Mouse (Mus musculus): ENCODE data around the gene Blmh. TPM values are rescaled to one million over a fixed set of nuclear protein-coding genes. Genes with fewer than 3 reads are reported as not detected.

Blmh gene
- polyA plus RNA-seq (2017; shearing (Covaris generic)) = 91.7 TPM

GRCm38 (mm10) chr11:76924759-76925236 lies at the start of gene Blmh:
Gene Blmh (plus strand): TSS chr11:76924809.

GRCm38 (mm10) chr11:76901579-76902361 lies 22.8 kb upstream of the Blmh start, which contains the start of gene Tmigd1:
Gene Tmigd1 (plus strand): TSS chr11:76902159.

DNA sequence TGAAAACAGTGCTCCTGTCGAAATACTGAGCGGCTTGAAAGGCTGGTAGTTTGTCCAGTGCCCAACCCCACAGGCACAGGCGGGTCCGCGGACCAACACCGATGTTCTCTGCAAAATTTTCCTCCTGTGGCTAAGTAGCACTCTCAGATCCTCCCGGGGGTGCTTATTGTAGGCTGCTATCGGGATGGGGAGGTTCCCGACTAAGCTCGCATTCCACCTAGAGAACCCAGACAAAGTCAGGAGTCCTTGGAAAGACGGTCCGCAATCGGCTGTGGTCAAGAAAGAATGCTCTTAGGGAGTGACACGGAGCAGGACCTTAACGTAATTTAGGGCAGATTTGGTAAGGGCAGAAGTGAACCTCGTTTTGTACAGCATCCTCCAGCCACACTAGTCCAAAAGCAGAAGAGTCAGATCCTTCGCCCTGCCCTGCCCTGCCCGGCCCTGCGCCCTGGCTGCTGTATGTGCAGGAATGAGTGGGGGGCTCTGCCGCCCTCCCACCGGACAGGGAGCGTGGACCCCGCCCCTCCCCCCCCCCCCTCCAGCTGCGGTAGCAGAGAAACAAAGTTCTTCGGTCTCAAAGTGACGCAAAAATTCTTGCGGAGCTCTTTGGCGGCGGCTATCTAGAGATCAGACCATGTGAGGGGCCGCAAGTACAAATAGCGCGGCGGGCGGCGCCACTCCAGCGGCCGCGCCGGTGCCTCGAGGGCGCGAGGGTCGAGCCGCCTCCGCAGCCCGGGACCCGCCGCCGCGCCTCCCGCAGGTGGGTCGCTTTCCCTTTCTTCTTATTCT lies 73.5 kb downstream of the Blmh start, which contains the start of gene Slc6a4:
TSS of gene Slc6a4 (plus strand) at position 688 of the 789 bp plus-strand sequence.

Other genes with a start within 250 kb of the Blmh start
- not detected for gene Trarg1, start 245.0 kb upstream of the Blmh start, polyA plus RNA-seq (2017; shearing (Covaris generic))
- 82.0 TPM for gene Gosr1, start 161.2 kb upstream of the Blmh start, polyA plus RNA-seq (2017; shearing (Covaris generic))
- gene Cpd, start 77.8 kb upstream of the Blmh start, polyA plus RNA-seq (2017; shearing (Covaris generic)) = 1.7 TPM
- 0.89 TPM for gene Tmigd1, start 22.6 kb upstream of the Blmh start, polyA plus RNA-seq (2017; shearing (Covaris generic))
- gene Slc6a4, start 73.8 kb downstream of the Blmh start, polyA plus RNA-seq (2017; shearing (Covaris generic)) = 0.12 TPM
- 49.7 TPM for gene Nsrp1, start 153.6 kb downstream of the Blmh start, polyA plus RNA-seq (2017; shearing (Covaris generic))

Data from CD4-positive, CD25-positive, alpha-beta regulatory T cell, adult 9 weeks (primary cell).